Mouse (Mus musculus): Measurements from ENCODE around the gene Tmem60. TPM values are rescaled to one million over a fixed set of nuclear protein-coding genes. Genes with fewer than 3 reads are reported as not detected.

Gene Tmem60
- polyA plus RNA-seq, 1 experiment from 2014 or later: 32.4 TPM

DNA sequence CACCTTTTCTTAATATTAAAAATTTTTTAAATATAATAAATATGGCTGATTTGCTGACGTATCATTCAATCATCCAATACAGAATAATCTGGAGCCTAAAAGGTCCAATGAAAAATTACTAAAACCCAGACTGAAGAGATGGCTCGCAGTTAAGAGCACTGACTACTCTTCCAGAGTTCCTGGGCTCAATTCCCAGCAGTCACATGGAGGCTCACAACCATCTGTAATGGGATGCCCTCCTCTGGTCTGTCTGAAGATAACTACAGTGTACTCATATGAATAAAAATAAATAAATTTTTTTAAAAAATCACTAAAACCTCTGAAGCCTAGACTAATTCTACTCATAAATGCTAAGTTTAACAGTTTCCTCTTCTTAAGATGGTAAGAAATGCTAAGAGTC lies 20.1 kb upstream of the Tmem60 start:
- Histone ChIP-seq H3K27me3 (ENCODE audit: control insufficient read depth, insufficient read depth, low read depth, low read length) (no peaks in the 10 kb centered on the region), H3K4me2 (ENCODE audit: low read depth, low read length) (no peak overlapping the region), H3K9me3 (replicated peaks; ENCODE audit: control insufficient read depth, low read length) (no peaks in the 10 kb centered on the region), H3K4me3 (ENCODE audit: low read depth, low read length) (no peak overlapping the region), H3K4me1 (ENCODE audit: control insufficient read depth, low read depth, low read length) (no peaks in the 10 kb centered on the region; the same call in 1 of the 2 replicates), H3K36me3 (ENCODE audit: control insufficient read depth, insufficient read depth) (no peaks in the 10 kb centered on the region), H3K9ac (ENCODE audit: low read depth, low read length) (no peak overlapping the region), H3K27ac (ENCODE audit: low read length) (no peak overlapping the region)
- 86% methylated on average over 2 of the region's 2 CpGs for WGBS (ENCODE audit: insufficient replicate concordance)
- ATAC-seq (ENCODE audit: low read depth): no peak

DNA sequence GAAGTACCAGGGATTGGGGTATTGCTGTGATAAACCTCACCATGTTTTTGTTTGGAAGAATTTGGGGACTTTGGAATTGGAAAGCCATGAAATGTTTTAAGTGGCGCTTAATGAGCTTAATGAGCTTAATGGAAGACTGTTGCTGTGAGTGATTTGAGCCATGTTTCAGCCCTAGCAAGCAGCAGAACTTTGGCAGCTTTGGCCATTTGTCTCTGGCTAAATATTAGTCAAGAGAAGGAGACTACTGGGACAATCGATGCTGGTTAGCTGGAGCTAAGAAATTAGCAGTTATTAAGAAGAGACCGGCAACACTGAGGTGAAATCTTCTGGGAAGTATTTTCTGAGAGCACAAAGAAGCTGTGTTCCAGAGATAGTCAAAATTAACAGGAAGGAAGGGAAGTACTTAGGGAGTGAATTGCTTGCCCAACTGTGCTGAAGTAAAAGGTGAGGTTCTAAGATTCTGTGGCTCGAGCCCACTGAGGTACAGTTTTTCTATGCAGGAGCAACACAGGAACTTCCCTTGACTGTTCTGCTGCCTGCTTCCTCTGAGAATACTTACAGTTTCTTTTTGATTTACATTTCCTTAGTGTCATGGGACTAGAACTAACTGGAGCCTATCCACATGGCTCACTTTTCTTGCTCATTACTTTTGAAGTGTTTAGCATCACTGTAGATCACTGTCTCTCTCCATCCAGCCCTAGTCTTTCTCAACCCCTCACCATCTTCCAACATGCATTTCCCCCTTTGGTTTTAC lies 17.6 kb upstream of the Tmem60 start:
- 41% methylated on average over 4 of the region's 4 CpGs for WGBS (ENCODE audit: insufficient replicate concordance)
- H3K27ac ChIP-seq (ENCODE audit: low read length): no peak overlapping the region
- no peaks in the 10 kb centered on the region for H3K9me3 ChIP-seq (replicated peaks; ENCODE audit: control insufficient read depth, low read length)
- H3K9ac ChIP-seq (ENCODE audit: low read depth, low read length): no peak overlapping the region
- no peaks in the 10 kb centered on the region for H3K27me3 ChIP-seq (ENCODE audit: control insufficient read depth, insufficient read depth, low read depth, low read length)
- no peak overlapping the region for H3K4me3 ChIP-seq (ENCODE audit: low read depth, low read length)
- H3K4me1 ChIP-seq (ENCODE audit: control insufficient read depth, low read depth, low read length): no peaks in the 10 kb centered on the region; the same call in 1 of the 2 replicates
- H3K4me2 ChIP-seq (ENCODE audit: low read depth, low read length): no peak overlapping the region
- no peak for ATAC-seq (ENCODE audit: low read depth)
- H3K36me3 ChIP-seq (ENCODE audit: control insufficient read depth, insufficient read depth): no peaks in the 10 kb centered on the region

- no peaks in the 10 kb centered on the region for H3K36me3 ChIP-seq (ENCODE audit: control insufficient read depth, insufficient read depth)
- WGBS (ENCODE audit: insufficient replicate concordance): 71% methylated on average over 2 of the region's 2 CpGs
- H3K27ac ChIP-seq (ENCODE audit: low read length): no peak overlapping the region
- H3K4me1 ChIP-seq (ENCODE audit: control insufficient read depth, low read depth, low read length): no peaks in the 10 kb centered on the region; the same call in 1 of the 2 replicates
- H3K27me3 ChIP-seq (ENCODE audit: control insufficient read depth, insufficient read depth, low read depth, low read length): no peaks in the 10 kb centered on the region
- no peak overlapping the region for H3K9ac ChIP-seq (ENCODE audit: low read depth, low read length)
- no peak overlapping the region for H3K4me2 ChIP-seq (ENCODE audit: low read depth, low read length)
- no peak overlapping the region for H3K4me3 ChIP-seq (ENCODE audit: low read depth, low read length)
- H3K9me3 ChIP-seq (replicated peaks; ENCODE audit: control insufficient read depth, low read length): no peaks in the 10 kb centered on the region
- no peak for ATAC-seq (ENCODE audit: low read depth)
Measured at GRCm38 (mm10) chr5:20865193-20865755, 16.7 kb upstream of the Tmem60 start.

DNA sequence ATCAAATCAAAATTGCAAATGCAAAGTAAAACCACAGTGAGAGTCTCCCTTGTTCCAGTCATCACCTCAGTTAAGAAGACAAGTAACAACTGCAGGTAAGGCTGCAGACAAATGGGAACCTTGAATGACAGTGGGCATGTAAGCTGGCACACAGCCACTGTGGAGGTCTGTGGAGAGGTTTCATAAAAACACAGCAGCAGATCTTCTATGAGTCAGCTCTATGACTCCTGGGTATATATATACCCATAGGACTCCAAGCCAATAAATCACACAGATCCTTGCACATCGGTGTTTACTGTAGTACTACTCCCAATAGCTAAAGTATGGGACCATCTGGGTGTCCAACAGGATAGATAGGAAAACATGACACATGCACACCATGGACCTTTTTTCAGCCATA lies 8.8 kb upstream of the Tmem60 start:
- WGBS (ENCODE audit: insufficient replicate concordance): 78% methylated on average over 1 of the region's 1 CpGs
- Histone ChIP-seq H3K27me3 (ENCODE audit: control insufficient read depth, insufficient read depth, low read depth, low read length) (no peaks in the 10 kb centered on the region), H3K9ac (ENCODE audit: low read depth, low read length) (no peak overlapping the region), H3K4me2 (ENCODE audit: low read depth, low read length) (no peak overlapping the region), H3K36me3 (ENCODE audit: control insufficient read depth, insufficient read depth) (no peaks in the 10 kb centered on the region), H3K4me1 (ENCODE audit: control insufficient read depth, low read depth, low read length) (peaks cover 5% of the 10 kb centered on the region), H3K9me3 (replicated peaks; ENCODE audit: control insufficient read depth, low read length) (no peaks in the 10 kb centered on the region), H3K4me3 (ENCODE audit: low read depth, low read length) (no peak overlapping the region), H3K27ac (ENCODE audit: low read length) (no peak overlapping the region)
- no peak for ATAC-seq (ENCODE audit: low read depth)

- Histone ChIP-seq H3K4me3 (ENCODE audit: low read depth, low read length) (no peak overlapping the region), H3K4me2 (ENCODE audit: low read depth, low read length) (no peak overlapping the region), H3K4me1 (ENCODE audit: control insufficient read depth, low read depth, low read length) (peaks cover 14% of the 10 kb centered on the region), H3K36me3 (ENCODE audit: control insufficient read depth, insufficient read depth) (no peaks in the 10 kb centered on the region), H3K9ac (ENCODE audit: low read depth, low read length) (no peak overlapping the region), H3K27me3 (ENCODE audit: control insufficient read depth, insufficient read depth, low read depth, low read length) (no peaks in the 10 kb centered on the region), H3K27ac (ENCODE audit: low read length) (no peak overlapping the region), H3K9me3 (replicated peaks; ENCODE audit: control insufficient read depth, low read length) (no peaks in the 10 kb centered on the region)
- no peak for ATAC-seq (ENCODE audit: low read depth)
- WGBS (ENCODE audit: insufficient replicate concordance): 17% methylated on average over 1 of the region's 1 CpGs
Measured at GRCm38 (mm10) chr5:20876934-20877426, 5.0 kb upstream of the Tmem60 start.

DNA sequence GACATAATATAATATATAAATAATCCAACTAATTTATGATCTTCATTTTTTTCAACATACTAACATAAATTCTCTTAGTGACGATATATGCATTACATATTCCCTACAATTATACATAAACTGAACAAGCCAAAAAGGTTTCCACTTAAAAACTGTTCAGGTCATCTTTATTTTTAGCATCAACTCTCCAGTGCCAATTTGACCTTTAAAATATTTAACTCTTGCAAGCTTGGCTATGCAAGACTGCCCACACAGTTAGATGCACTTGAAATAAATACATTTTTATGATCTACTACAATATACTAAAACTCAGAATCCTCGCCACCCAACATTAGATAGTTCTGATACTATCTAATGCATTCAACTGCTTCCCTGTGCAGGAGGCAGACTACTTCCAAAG lies 1.6 kb upstream of the Tmem60 start:
- H3K9ac ChIP-seq (ENCODE audit: low read depth, low read length): peak overlapping the region; percentile 52
- no peaks in the 10 kb centered on the region for H3K9me3 ChIP-seq (replicated peaks; ENCODE audit: control insufficient read depth, low read length)
- 34% methylated on average over 2 of the region's 2 CpGs for WGBS (ENCODE audit: insufficient replicate concordance)
- H3K4me2 ChIP-seq (ENCODE audit: low read depth, low read length): peak overlapping the region; percentile 57
- peak overlapping the region; percentile 90 for H3K4me3 ChIP-seq (ENCODE audit: low read depth, low read length)
- H3K36me3 ChIP-seq (ENCODE audit: control insufficient read depth, insufficient read depth): no peaks in the 10 kb centered on the region
- H3K27me3 ChIP-seq (ENCODE audit: control insufficient read depth, insufficient read depth, low read depth, low read length): no peaks in the 10 kb centered on the region
- H3K27ac ChIP-seq (ENCODE audit: low read length): no peak overlapping the region
- no peak for ATAC-seq (ENCODE audit: low read depth)
- peaks cover 25% of the 10 kb centered on the region for H3K4me1 ChIP-seq (ENCODE audit: control insufficient read depth, low read depth, low read length)

GRCm38 (mm10) chr5:20880797-20881775 lies 905 bp upstream of the Tmem60 start:
- ATAC-seq (ENCODE audit: low read depth): peak; percentile 1

GRCm38 (mm10) chr5:20884036-20884620 lies 2.1 kb downstream of the Tmem60 start:
- no peak overlapping the region for H3K27ac ChIP-seq (ENCODE audit: low read length)
- no peaks in the 10 kb centered on the region; the same call in 1 of the 2 replicates for H3K36me3 ChIP-seq (ENCODE audit: control insufficient read depth, insufficient read depth)
- peak overlapping the region; percentile 34 for H3K9ac ChIP-seq (ENCODE audit: low read depth, low read length)
- ATAC-seq (ENCODE audit: low read depth): no peak
- peak overlapping the region; percentile 82 for H3K4me2 ChIP-seq (ENCODE audit: low read depth, low read length)
- no peaks in the 10 kb centered on the region for H3K9me3 ChIP-seq (replicated peaks; ENCODE audit: control insufficient read depth, low read length)
- peaks cover 20% of the 10 kb centered on the region for H3K4me1 ChIP-seq (ENCODE audit: control insufficient read depth, low read depth, low read length)
- no peaks in the 10 kb centered on the region for H3K27me3 ChIP-seq (ENCODE audit: control insufficient read depth, insufficient read depth, low read depth, low read length)
- H3K4me3 ChIP-seq (ENCODE audit: low read depth, low read length): peak overlapping the region; percentile 85
- WGBS (ENCODE audit: insufficient replicate concordance): 60% methylated on average over 4 of the region's 4 CpGs

More at GRCm38 (mm10) chr5:20880797-20881775, 905 bp upstream of the Tmem60 start:
- Histone ChIP-seq H3K9ac (ENCODE audit: low read depth, low read length) (peak overlapping the region; percentile 91), H3K4me1 (ENCODE audit: control insufficient read depth, low read depth, low read length) (peaks cover 25% of the 10 kb centered on the region), H3K36me3 (ENCODE audit: control insufficient read depth, insufficient read depth) (no peaks in the 10 kb centered on the region), H3K27ac (ENCODE audit: low read length) (peak overlapping the region; percentile 95), H3K4me3 (ENCODE audit: low read depth, low read length) (peak overlapping the region; percentile 90), H3K9me3 (replicated peaks; ENCODE audit: control insufficient read depth, low read length) (no peaks in the 10 kb centered on the region), H3K27me3 (ENCODE audit: control insufficient read depth, insufficient read depth, low read depth, low read length) (no peaks in the 10 kb centered on the region), H3K4me2 (ENCODE audit: low read depth, low read length) (peak overlapping the region; percentile 57)
- under 1% methylated on average over 63 of the region's 64 CpGs for WGBS (ENCODE audit: insufficient replicate concordance)

Measured in liver, embryonic 16.5 days (tissue).